Mouse (Mus musculus): ENCODE results near the gene Fcho2.

GRCm38 (mm10) chr13:98699982-98700540 lies 115.2 kb downstream of the Fcho2 start:
- TF ChIP-seq CTCF (conservative IDR thresholded peaks at IDR 0.05; ENCODE audit: insufficient read depth, insufficient read length, low read depth, low read length) (no peak), POLR2A (IDR thresholded peaks at IDR 0.05; ENCODE audit: low read depth, low read length) (no peak)
